Mouse (Mus musculus): Measurements from ENCODE around the gene Tub. TPM values are rescaled to one million over a fixed set of nuclear protein-coding genes. Genes with fewer than 3 reads are reported as not detected.

Tub gene
- polyA plus RNA-seq, 1 experiment = 0.01 TPM

DNA sequence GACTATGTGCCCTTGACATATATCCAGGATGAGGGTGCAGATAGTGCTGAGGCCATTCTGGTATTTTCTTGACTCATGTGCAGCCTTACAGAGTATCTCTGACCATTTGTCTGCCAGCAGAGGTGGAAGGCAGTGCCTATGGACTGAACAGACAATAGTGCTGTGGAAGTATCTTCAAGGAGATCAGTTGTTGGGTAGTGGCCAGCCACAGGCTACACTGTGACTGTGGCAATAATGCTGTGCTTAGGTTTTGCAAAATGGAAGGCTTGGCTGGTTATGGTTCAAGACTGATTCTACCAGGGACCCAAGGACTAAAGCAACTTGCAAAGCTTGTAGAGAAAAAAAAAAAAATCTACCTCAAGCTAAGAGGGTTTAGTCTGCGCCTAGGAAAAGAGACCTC, 62.4 kb downstream of the Tub start:
- Histone ChIP-seq H3ac (ENCODE audit: control insufficient read depth, insufficient read length, low read depth) (no peak overlapping the region), H3K36me3 (ENCODE audit: control insufficient read depth, insufficient read depth) (no peaks in the 10 kb centered on the region), H3K79me3 (ENCODE audit: low read depth) (no peaks in the 10 kb centered on the region), H3K4me3 (ENCODE audit: insufficient read depth, poor library complexity, severe bottlenecking) (no peak overlapping the region), H3K27me3 (ENCODE audit: control insufficient read depth, insufficient read depth, insufficient read length) (peaks cover 17% of the 10 kb centered on the region), H3K79me2 (ENCODE audit: control insufficient read depth, insufficient read depth) (no peaks in the 10 kb centered on the region)
- TF ChIP-seq MYOG (IDR thresholded peaks at IDR 0.05; ENCODE audit: control insufficient read depth, extremely low read depth, insufficient read length) (no peak), MYOD1 (IDR thresholded peaks at IDR 0.05; ENCODE audit: control insufficient read depth, insufficient read length, low read depth) (no peak), FOSL1 (IDR thresholded peaks at IDR 0.05; ENCODE audit: insufficient read depth, low read length, poor library complexity, severe bottlenecking) (no peak), CTCF (IDR thresholded peaks at IDR 0.05; ENCODE audit: control insufficient read depth, insufficient read depth, insufficient read length) (no peak), USF1 (IDR thresholded peaks at IDR 0.05; ENCODE audit: low read depth) (no peak), MAX (IDR thresholded peaks at IDR 0.05) (no peak)

DNA sequence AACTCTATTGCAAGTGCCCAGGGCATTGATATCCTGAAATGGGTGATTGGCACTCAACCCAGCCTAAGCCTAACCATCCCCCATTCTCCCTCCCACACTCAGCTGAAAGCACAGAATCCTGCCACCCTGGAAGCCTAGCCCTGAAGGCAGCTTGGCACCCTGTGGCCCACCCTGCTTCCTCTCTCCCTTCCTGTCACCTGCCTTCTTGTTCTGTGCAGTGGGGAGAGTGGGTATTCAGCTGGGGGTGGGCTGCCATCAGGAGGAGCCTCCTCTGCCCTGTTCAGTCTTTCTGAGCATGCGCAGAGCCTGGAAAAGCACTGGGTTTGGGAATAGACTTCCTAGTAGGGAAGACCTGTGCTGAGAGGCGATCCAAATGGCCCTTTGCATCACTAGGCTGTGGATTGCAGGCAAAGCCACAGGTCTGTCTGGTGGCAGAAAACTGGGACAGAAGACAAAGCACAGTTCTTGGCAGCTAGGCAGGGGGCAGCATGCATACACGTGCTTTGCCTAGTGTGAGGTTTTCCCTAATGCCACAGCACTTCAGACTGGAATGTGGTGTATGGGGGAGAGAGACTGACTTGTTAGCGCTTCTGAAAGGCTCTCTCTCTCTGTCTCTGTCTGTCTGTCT, 63.0 kb downstream of the Tub start:
- Histone ChIP-seq H3K79me3 (ENCODE audit: low read depth) (no peaks in the 10 kb centered on the region), H3K79me2 (ENCODE audit: control insufficient read depth, insufficient read depth) (no peaks in the 10 kb centered on the region), H3K27me3 (ENCODE audit: control insufficient read depth, insufficient read depth, insufficient read length) (peaks cover 17% of the 10 kb centered on the region), H3K36me3 (ENCODE audit: control insufficient read depth, insufficient read depth) (no peaks in the 10 kb centered on the region), H3ac (ENCODE audit: control insufficient read depth, insufficient read length, low read depth) (no peak overlapping the region), H3K4me3 (ENCODE audit: insufficient read depth, poor library complexity, severe bottlenecking) (no peak overlapping the region)
- no peak for TF ChIP-seq CTCF (IDR thresholded peaks at IDR 0.05; ENCODE audit: control insufficient read depth, insufficient read depth, insufficient read length)
- no peak for TF ChIP-seq MAX (IDR thresholded peaks at IDR 0.05)
- TF ChIP-seq MYOG (IDR thresholded peaks at IDR 0.05; ENCODE audit: control insufficient read depth, extremely low read depth, insufficient read length) = no peak
- TF ChIP-seq CEBPB (IDR thresholded peaks at IDR 0.05; ENCODE audit: low read depth) = no peak
- no peak for TF ChIP-seq USF1 (IDR thresholded peaks at IDR 0.05; ENCODE audit: low read depth)
- no peak for TF ChIP-seq MYOD1 (IDR thresholded peaks at IDR 0.05; ENCODE audit: control insufficient read depth, insufficient read length, low read depth)
- no peak for TF ChIP-seq FOSL1 (IDR thresholded peaks at IDR 0.05; ENCODE audit: insufficient read depth, low read length, poor library complexity, severe bottlenecking)

- H3K79me3 ChIP-seq (ENCODE audit: low read depth) = no peaks in the 10 kb centered on the region
- H3K27me3 ChIP-seq (ENCODE audit: control insufficient read depth, insufficient read depth, insufficient read length) = peaks cover 17% of the 10 kb centered on the region
- no peak for TF ChIP-seq FOSL1 (IDR thresholded peaks at IDR 0.05; ENCODE audit: insufficient read depth, low read length, poor library complexity, severe bottlenecking)
- TF ChIP-seq USF1 (IDR thresholded peaks at IDR 0.05; ENCODE audit: low read depth) = no peak
- no peak for TF ChIP-seq CTCF (IDR thresholded peaks at IDR 0.05; ENCODE audit: control insufficient read depth, insufficient read depth, insufficient read length)
- TF ChIP-seq MYOD1 (IDR thresholded peaks at IDR 0.05; ENCODE audit: control insufficient read depth, insufficient read length, low read depth) = no peak
- TF ChIP-seq CEBPB (IDR thresholded peaks at IDR 0.05; ENCODE audit: low read depth) = no peak
- TF ChIP-seq MYOG (IDR thresholded peaks at IDR 0.05; ENCODE audit: control insufficient read depth, extremely low read depth, insufficient read length) = no peak
- TF ChIP-seq MAX (IDR thresholded peaks at IDR 0.05) = no peak
- H3K4me3 ChIP-seq (ENCODE audit: insufficient read depth, poor library complexity, severe bottlenecking) = no peak overlapping the region
- H3K36me3 ChIP-seq (ENCODE audit: control insufficient read depth, insufficient read depth) = no peaks in the 10 kb centered on the region
- H3ac ChIP-seq (ENCODE audit: control insufficient read depth, insufficient read length, low read depth) = no peak overlapping the region
- H3K79me2 ChIP-seq (ENCODE audit: control insufficient read depth, insufficient read depth) = no peaks in the 10 kb centered on the region
Observed at GRCm38 (mm10) chr7:109014851-109015250, 64.7 kb downstream of the Tub start.

DNA sequence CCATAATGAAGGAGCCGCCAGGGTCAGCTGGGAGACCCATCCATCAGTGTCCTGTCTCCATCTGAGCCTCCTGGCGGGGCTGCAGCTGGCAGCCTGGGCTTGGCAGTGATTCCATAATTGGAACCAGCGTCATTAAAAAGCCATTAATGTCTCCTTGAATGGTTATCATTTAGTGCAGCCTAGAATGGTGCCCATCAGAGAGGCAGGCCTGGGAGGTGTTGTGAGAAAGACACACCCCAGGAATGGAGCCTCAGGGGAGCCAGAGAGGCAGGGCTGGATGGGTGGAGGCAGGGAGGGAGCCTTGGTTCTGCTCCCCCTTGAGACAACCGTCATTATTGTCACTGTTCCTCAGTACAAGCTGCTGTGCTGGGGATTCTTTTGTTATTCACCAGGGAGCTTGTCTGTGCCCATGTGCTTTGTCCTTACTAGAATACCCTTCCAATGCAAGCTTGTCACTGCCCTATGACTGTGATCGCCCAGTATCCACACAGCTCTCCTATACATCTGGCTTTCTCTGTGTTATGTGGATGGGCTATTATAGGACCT, 66.3 kb downstream of the Tub start:
- Histone ChIP-seq H3K4me3 (ENCODE audit: insufficient read depth, poor library complexity, severe bottlenecking) (no peak overlapping the region), H3K79me3 (ENCODE audit: low read depth) (no peaks in the 10 kb centered on the region), H3K27me3 (ENCODE audit: control insufficient read depth, insufficient read depth, insufficient read length) (peaks cover 4% of the 10 kb centered on the region), H3K36me3 (ENCODE audit: control insufficient read depth, insufficient read depth) (no peaks in the 10 kb centered on the region), H3ac (ENCODE audit: control insufficient read depth, insufficient read length, low read depth) (no peak overlapping the region), H3K79me2 (ENCODE audit: control insufficient read depth, insufficient read depth) (no peaks in the 10 kb centered on the region)
- no peak for TF ChIP-seq CTCF (IDR thresholded peaks at IDR 0.05; ENCODE audit: control insufficient read depth, insufficient read depth, insufficient read length)
- TF ChIP-seq FOSL1 (IDR thresholded peaks at IDR 0.05; ENCODE audit: insufficient read depth, low read length, poor library complexity, severe bottlenecking) = no peak
- TF ChIP-seq MAX (IDR thresholded peaks at IDR 0.05) = no peak
- no peak for TF ChIP-seq USF1 (IDR thresholded peaks at IDR 0.05; ENCODE audit: low read depth)
- no peak for TF ChIP-seq MYOG (IDR thresholded peaks at IDR 0.05; ENCODE audit: control insufficient read depth, extremely low read depth, insufficient read length)

GRCm38 (mm10) chr7:109019243-109019642, 69.1 kb downstream of the Tub start:
- Histone ChIP-seq H3K27me3 (ENCODE audit: control insufficient read depth, insufficient read depth, insufficient read length) (no peaks in the 10 kb centered on the region), H3K79me2 (ENCODE audit: control insufficient read depth, insufficient read depth) (no peaks in the 10 kb centered on the region), H3ac (ENCODE audit: control insufficient read depth, insufficient read length, low read depth) (no peak overlapping the region), H3K36me3 (ENCODE audit: control insufficient read depth, insufficient read depth) (no peaks in the 10 kb centered on the region), H3K4me3 (ENCODE audit: insufficient read depth, poor library complexity, severe bottlenecking) (no peak overlapping the region), H3K79me3 (ENCODE audit: low read depth) (no peaks in the 10 kb centered on the region)
- TF ChIP-seq FOSL1 (IDR thresholded peaks at IDR 0.05; ENCODE audit: insufficient read depth, low read length, poor library complexity, severe bottlenecking) (no peak), CEBPB (IDR thresholded peaks at IDR 0.05; ENCODE audit: low read depth) (no peak), MAX (IDR thresholded peaks at IDR 0.05) (no peak), MYOG (IDR thresholded peaks at IDR 0.05; ENCODE audit: control insufficient read depth, extremely low read depth, insufficient read length) (no peak), USF1 (IDR thresholded peaks at IDR 0.05; ENCODE audit: low read depth) (no peak), MYOD1 (IDR thresholded peaks at IDR 0.05; ENCODE audit: control insufficient read depth, insufficient read length, low read depth) (no peak)

Data from C2C12 (cell line).